Mouse (Mus musculus): ENCODE measurements at regions not wholly inside any gene's neighbourhood (a gene's known extent, or its start where the extent isn't known, plus 50 kb on each side); places are given as distances from the start of the nearest gene placed in this dataset.

- TF ChIP-seq POLR2A (IDR thresholded peaks at IDR 0.05; ENCODE audit: insufficient read length, low read depth) (no peak), TCF12 (IDR thresholded peaks at IDR 0.05; ENCODE audit: insufficient read depth, poor library complexity, severe bottlenecking) (no peak), POLR2AphosphoS2 (IDR thresholded peaks at IDR 0.05; ENCODE audit: insufficient read length, low read depth) (no peak), MYOG (IDR thresholded peaks at IDR 0.05; ENCODE audit: control insufficient read depth in 1 of 3, insufficient read depth in 1 of 3, insufficient read length in 2 of 3, low read depth in 2 of 3) (no peak), SRF (IDR thresholded peaks at IDR 0.05; ENCODE audit: control insufficient read depth, insufficient read length, low read depth) (no peak), CEBPB (IDR thresholded peaks at IDR 0.05; ENCODE audit: insufficient read depth, poor library complexity, severe bottlenecking) (no peak), USF1 (IDR thresholded peaks at IDR 0.05; ENCODE audit: low read depth) (no peak)
Measured at GRCm38 (mm10) chr17:4094621-4095020, 398.6 kb upstream of the Nox3 start.
